Mouse (Mus musculus) heart, embryonic 10.5 days (tissue): ENCODE measurements around the gene Gpr174. TPM values are rescaled to one million over a fixed set of nuclear protein-coding genes. Genes with fewer than 3 reads are reported as not detected.

Source experiments
- DNase-seq: peaks from one replicate; pipeline ENCODE4 v3.0.0-alpha.2; 2017; ENCODE audit warnings: low spot score
- H3K27ac ChIP-seq: fragments of 300-500 bp; sonication (generic); 2 replicates; pipeline ENCODE4 v1.5.1; 2016; ENCODE audit warnings: mild to moderate bottlenecking
- H3K27me3 ChIP-seq: fragments of 300-500 bp; sonication (generic); 2 replicates; pipeline ENCODE4 v1.6.1; 2016; ENCODE audit warnings: mild to moderate bottlenecking; ENCODE audit not compliant: poor library complexity, insufficient read depth, severe bottlenecking
- H3K36me3 ChIP-seq: fragments of 300-500 bp; sonication (generic); 2 replicates; pipeline ENCODE4 v1.6.1; 2016; ENCODE audit warnings: mild to moderate bottlenecking, moderate library complexity
- H3K4me1 ChIP-seq: fragments of 300-500 bp; sonication (generic); 2 replicates; pipeline ENCODE4 v1.6.1; 2016; ENCODE audit warnings: mild to moderate bottlenecking
- H3K4me3 ChIP-seq: fragments of 300-500 bp; sonication (generic); 2 replicates; pipeline ENCODE4 v1.5.1; 2016; ENCODE audit warnings: mild to moderate bottlenecking, moderate library complexity
- H3K9me3 ChIP-seq: fragments of 300-500 bp; sonication (generic); 2 replicates; pipeline ENCODE4 v1.6.1; 2016; ENCODE audit warnings: mild to moderate bottlenecking, moderate library complexity
- WGBS: fragments of 180-500 bp; shearing (Covaris S2); methylation state at CpG from one replicate; pipeline ENCODE4 v1.1.7; 2016; 5-methylcytosine and 5-hydroxymethylcytosine counted together
- polyA plus RNA-seq: library from polyadenylated mRNA; unstranded; fragments of >200 nt; fragmentation: Nextera tagmentation; extraction: Ambion mirVana; gene quantifications from 2 replicates; pipeline ENCODE4 v1.2.1, GENCODE M21; 2016

The Gpr174 gene
- polyA plus RNA-seq, 1 experiment from 2014 or later: not detected

DNA sequence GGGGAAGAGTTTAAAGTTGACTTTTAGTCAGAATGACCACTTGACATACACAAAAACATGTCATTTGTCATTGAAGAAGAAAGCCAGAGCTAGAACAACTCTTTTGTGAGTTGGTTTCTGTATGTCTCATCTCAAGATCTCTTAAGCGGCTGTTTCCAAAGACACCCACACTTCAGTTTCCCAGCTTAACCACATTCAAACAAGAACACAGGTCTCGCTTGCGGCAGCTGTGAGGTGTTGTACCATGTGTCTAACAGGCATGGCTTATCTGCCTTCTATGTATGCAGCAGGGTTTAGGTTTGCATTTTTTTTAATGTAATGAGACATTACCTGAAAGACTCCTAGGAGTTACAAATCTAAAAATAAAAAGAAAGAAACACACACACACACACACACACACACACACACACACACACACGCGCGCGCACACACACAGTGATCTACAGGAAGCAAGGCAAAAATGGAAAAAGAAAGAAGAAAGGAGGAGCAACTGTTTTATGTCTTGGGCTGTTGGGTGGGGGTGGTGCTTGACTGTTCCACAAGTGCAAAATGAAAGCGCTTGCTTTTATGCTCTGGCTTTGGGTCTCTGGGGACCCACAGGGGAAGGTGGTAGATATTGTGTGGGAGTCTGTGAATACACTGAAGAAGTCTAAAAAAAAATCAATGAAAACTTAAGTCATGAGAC is 70.2 kb downstream of the Gpr174 start:
- DNase-seq: no peak
- Histone ChIP-seq H3K27me3 (no peaks in the 10 kb centered on the region), H3K4me3 (no peak overlapping the region), H3K27ac (no peak overlapping the region), H3K9me3 (no peaks in the 10 kb centered on the region), H3K4me1 (no peaks in the 10 kb centered on the region), H3K36me3 (no peaks in the 10 kb centered on the region)
- WGBS: 54% methylated on average over 5 of the region's 8 CpGs

DNA sequence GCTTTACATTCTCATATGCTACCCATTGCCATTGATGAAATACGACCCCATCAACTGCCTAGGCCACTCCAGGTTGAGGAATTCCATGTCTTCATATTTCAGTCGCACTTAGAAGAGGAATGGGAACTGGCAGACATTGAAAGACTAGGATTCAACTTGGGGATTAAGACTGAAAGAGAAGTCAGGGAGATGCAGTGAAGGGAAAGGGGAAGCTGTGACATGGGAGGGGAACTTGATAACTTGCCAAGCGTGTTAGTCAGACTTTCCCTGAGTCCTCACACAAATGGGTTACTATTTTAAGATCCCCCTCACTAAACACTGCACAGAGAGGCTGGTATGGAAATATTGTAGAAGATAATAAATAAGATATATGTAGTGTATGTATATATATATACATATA is 74.2 kb downstream of the Gpr174 start:
- 72% methylated on average over 3 of the region's 3 CpGs for WGBS
- H3K36me3 ChIP-seq: no peaks in the 10 kb centered on the region
- H3K27me3 ChIP-seq: no peaks in the 10 kb centered on the region
- no peak overlapping the region for H3K27ac ChIP-seq
- H3K4me3 ChIP-seq: no peak overlapping the region
- no peak for DNase-seq
- H3K4me1 ChIP-seq: no peaks in the 10 kb centered on the region
- H3K9me3 ChIP-seq: no peaks in the 10 kb centered on the region

DNA sequence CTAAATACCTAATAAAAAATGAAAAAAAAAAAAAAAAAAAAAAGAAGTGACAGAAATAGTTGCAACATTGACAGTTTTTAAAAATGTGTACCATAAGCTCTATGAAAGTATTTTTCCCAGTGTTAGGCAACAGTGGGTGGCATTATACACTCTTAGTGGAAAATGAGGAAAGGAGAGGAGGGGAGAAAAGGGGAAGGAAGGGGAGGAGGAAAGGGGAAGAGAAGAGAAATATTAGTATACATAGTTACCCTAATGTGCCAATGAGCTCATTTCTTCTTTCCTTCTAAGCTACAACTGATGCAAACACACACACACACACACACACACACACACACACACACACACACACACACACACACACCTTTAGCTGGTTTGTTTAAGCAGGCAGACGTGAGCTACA is 80.9 kb downstream of the Gpr174 start:
- no peaks in the 10 kb centered on the region for H3K27me3 ChIP-seq
- no peak for DNase-seq
- no peak overlapping the region for H3K27ac ChIP-seq
- H3K4me3 ChIP-seq: no peak overlapping the region
- no peaks in the 10 kb centered on the region for H3K36me3 ChIP-seq
- H3K9me3 ChIP-seq: no peaks in the 10 kb centered on the region
- WGBS: 83% methylated on average over 1 of the region's 1 CpGs
- no peaks in the 10 kb centered on the region for H3K4me1 ChIP-seq

DNA sequence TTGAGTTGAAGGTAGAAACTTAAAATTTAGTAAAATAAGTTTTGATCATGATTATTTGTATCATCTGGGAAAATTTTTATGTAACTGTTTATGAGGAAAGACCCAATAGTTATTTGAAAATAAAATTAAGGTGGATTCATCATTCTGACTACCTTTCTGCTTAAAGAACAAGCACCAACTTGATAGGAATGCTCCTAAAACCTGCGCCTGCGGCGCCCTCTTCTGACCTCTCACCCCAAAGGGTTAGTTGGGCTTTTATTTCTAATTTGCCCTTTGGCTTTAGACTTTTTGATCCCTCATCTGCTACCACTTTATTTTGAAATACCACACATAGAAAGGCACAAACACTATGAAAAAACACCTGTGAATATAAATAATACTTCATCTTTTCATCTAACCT is 86.3 kb downstream of the Gpr174 start:
- 64% methylated on average over 3 of the region's 3 CpGs for WGBS
- Histone ChIP-seq H3K36me3 (no peaks in the 10 kb centered on the region), H3K4me3 (no peak overlapping the region), H3K27me3 (no peaks in the 10 kb centered on the region), H3K9me3 (no peaks in the 10 kb centered on the region), H3K27ac (no peak overlapping the region), H3K4me1 (no peaks in the 10 kb centered on the region)
- no peak for DNase-seq

Other genes with a start within 250 kb of the Gpr174 start
- not detected in 2 replicates for gene P2ry10, start 167.4 kb upstream of the Gpr174 start, polyA plus RNA-seq
- gene P2ry10b, start 107.0 kb upstream of the Gpr174 start, polyA plus RNA-seq: 0.53 and 0.65 TPM in 2 replicates
- 445 and 596 TPM in 2 replicates for gene Itm2a, start 147.5 kb downstream of the Gpr174 start, polyA plus RNA-seq